Mouse (Mus musculus): Measurements from ENCODE around the gene Adck2.

Adck2 gene

GRCm38 (mm10) chr6:39573791-39574554, at the start of gene Adck2:
Gene Adck2, plus strand, starts transcription at chr6:39573873.
- DNase-seq (ENCODE audit: low read depth, low spot score), result peak; percentile 79

GRCm38 (mm10) chr6:39526797-39527196, 46.9 kb upstream of the Adck2 start:
- DNase-seq (ENCODE audit: low read depth, low spot score), result peak; percentile 39

- peak; percentile 94 for DNase-seq (ENCODE audit: low read depth, low spot score)
Measured at GRCm38 (mm10) chr6:39527337-39527784, 46.3 kb upstream of the Adck2 start.

- DNase-seq (ENCODE audit: low read depth, low spot score), result no peak
Measured at GRCm38 (mm10) chr6:39527811-39528210, 45.9 kb upstream of the Adck2 start.

- DNase-seq (ENCODE audit: low read depth, low spot score), result no peak
Measured at GRCm38 (mm10) chr6:39528671-39529535, 44.8 kb upstream of the Adck2 start.

- no peak for DNase-seq (ENCODE audit: low read depth, low spot score)
Measured at GRCm38 (mm10) chr6:39534944-39535343, 38.7 kb upstream of the Adck2 start.

GRCm38 (mm10) chr6:39536621-39537020, 37.1 kb upstream of the Adck2 start:
- DNase-seq (ENCODE audit: low read depth, low spot score), result no peak

- DNase-seq (ENCODE audit: low read depth, low spot score), result no peak
Measured at GRCm38 (mm10) chr6:39537276-39537675, 36.4 kb upstream of the Adck2 start.

- DNase-seq (ENCODE audit: low read depth, low spot score), result peak; percentile 82
Measured at GRCm38 (mm10) chr6:39538227-39538626, 35.4 kb upstream of the Adck2 start.

- peak; percentile 79 for DNase-seq (ENCODE audit: low read depth, low spot score)
Measured at GRCm38 (mm10) chr6:39539679-39540155, 34.0 kb upstream of the Adck2 start.

- no peak for DNase-seq (ENCODE audit: low read depth, low spot score)
Measured at GRCm38 (mm10) chr6:39540563-39540962, 33.1 kb upstream of the Adck2 start.

- DNase-seq (ENCODE audit: low read depth, low spot score), result peak; percentile 80
Measured at GRCm38 (mm10) chr6:39542631-39543597, 30.8 kb upstream of the Adck2 start.

- no peak for DNase-seq (ENCODE audit: low read depth, low spot score)
Measured at GRCm38 (mm10) chr6:39543769-39544420, 29.8 kb upstream of the Adck2 start.

- DNase-seq (ENCODE audit: low read depth, low spot score), result no peak
Measured at GRCm38 (mm10) chr6:39545474-39545873, 28.2 kb upstream of the Adck2 start.

- DNase-seq (ENCODE audit: low read depth, low spot score), result no peak
Measured at GRCm38 (mm10) chr6:39548030-39548429, 25.6 kb upstream of the Adck2 start.

- DNase-seq (ENCODE audit: low read depth, low spot score), result no peak
Measured at GRCm38 (mm10) chr6:39551981-39552636, 21.6 kb upstream of the Adck2 start.

GRCm38 (mm10) chr6:39554888-39555647, 18.6 kb upstream of the Adck2 start:
- DNase-seq (ENCODE audit: low read depth, low spot score), result peak; percentile 67

GRCm38 (mm10) chr6:39555648-39555945, 18.1 kb upstream of the Adck2 start:
- DNase-seq (ENCODE audit: low read depth, low spot score), result no peak

GRCm38 (mm10) chr6:39556900-39557659, 16.6 kb upstream of the Adck2 start:
- peak; percentile 78 for DNase-seq (ENCODE audit: low read depth, low spot score)

Measured in R1 (cell line).